Mouse (Mus musculus) gastrocnemius, postnatal 10 days (tissue): ENCODE measurements around the gene Sgk2. TPM values are rescaled to one million over a fixed set of nuclear protein-coding genes. Genes with fewer than 3 reads are reported as not detected.

ENCODE experiments used
- DNase-seq: peaks from one replicate; pipeline ENCODE4 v3.0.0; 2021; ENCODE audit warnings: mixed read lengths
- total RNA-seq, 2 experiments: library from RNA; stranded (reverse); gene quantifications; 2 replicates each; pipeline ENCODE4 v1.2.3; 2021

Sgk2 gene
- total RNA-seq, 2 experiments from 2014 or later: not detected

DNA sequence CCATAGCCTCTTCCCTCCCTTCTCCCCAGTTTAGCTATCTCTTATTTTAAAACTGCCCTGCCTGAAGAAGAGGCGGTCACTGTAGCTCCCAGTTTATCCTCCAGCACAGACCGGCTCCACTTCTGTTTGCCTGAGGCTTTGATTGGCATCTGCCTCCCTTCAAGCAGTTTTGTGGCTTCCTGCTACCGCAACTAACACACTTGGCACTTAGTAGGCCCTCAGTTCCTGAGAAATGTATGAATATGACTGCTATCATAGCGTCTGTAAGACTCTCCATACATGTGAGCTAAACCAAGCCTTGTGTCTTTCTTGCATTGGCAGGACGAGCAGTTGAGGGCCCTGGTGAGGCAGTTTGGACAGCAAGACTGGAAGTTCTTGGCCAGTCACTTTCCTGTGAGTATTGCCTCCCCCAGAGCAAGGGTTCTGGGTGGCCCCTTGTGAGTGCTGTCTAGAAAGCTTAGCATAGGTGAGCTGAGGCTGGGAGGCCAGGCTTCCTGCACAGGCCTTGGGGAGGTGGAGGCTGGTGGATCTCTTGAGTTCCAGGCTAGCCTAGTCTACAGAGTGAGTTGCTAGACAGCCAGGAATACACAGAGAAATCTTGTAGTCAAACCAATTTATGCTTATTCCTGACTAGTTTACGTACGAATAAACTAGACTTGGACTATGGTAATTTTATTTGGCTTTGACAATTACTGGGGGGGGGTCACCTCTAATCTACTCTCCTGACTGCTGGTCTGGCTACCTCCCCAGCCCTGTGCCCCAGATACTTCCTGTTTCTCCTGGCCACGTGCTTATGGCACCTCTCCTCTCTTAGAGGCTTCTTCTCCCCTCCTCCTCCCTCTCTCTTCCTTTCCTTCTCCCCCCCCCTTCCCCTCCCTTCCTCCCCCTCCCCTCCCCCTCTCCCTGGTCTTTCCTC lies 74.3 kb downstream of the Sgk2 start:
- no peak for DNase-seq

DNA sequence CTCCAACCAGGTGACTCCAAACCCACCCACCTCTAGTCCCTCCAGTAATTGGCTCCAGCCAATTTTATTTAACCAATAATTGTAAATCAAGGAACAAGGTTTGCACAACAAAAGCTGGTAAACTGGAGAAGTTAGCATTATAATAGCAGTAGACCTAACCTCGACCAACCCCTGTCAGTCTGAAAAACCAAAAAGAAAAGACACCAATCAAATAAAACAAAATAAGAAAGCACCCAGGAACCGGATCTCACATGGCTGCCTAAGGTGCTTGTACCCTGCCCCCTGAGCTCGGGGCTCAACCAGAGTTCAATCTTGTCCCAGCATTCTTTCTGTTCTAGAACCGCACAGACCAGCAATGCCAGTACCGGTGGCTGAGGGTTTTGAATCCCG lies 75.0 kb downstream of the Sgk2 start:
- DNase-seq: no peak

Other genes with a start within 250 kb of the Sgk2 start
- 10 to 100 TPM; 73.5 to 96.2 TPM for gene Srsf6, start 55.8 kb upstream of the Sgk2 start, total RNA-seq
- under 1 TPM; 0.33 to 0.45 TPM for gene L3mbtl1, start 43.9 kb upstream of the Sgk2 start, total RNA-seq
- gene Ift52, start 30.0 kb downstream of the Sgk2 start, total RNA-seq: 10 to 100 TPM; 15.7 to 18.1 TPM
- gene Mybl2, start 67.4 kb downstream of the Sgk2 start, total RNA-seq: 1 to 10 TPM; 4.5 to 4.9 TPM
- not detected for gene Gtsf1l, start 100.5 kb downstream of the Sgk2 start, total RNA-seq
- gene Tox2, start 215.8 kb downstream of the Sgk2 start, total RNA-seq: 1 to 10 TPM in 1 of 2 experiments, under 1 TPM in 1; 0.42 to 1.6 TPM